Mouse (Mus musculus) lung, postnatal 0 days (tissue): ENCODE measurements around the gene Wdr6. TPM values are rescaled to one million over a fixed set of nuclear protein-coding genes. Genes with fewer than 3 reads are reported as not detected.
A peak's percentile ranks its signal among the peaks of the same experiment; 100 is the strongest.
"Not testable (repeated sequence)": the region's sequence is repeated elsewhere in the genome, so short reads cannot be mapped to it uniquely, and the experiment has no call there.

ENCODE experiments used
- ATAC-seq: fragments of 200-750 bp; cut with Nextera tagmentation; 2 replicates; pipeline ENCODE4 v1.8.0; 2017; ENCODE audit warnings: moderate library complexity
- DNase-seq: peaks from one replicate; pipeline ENCODE4 v3.0.0-alpha.2; 2016; ENCODE audit warnings: low spot score
- H3K27ac ChIP-seq: fragments of 300-500 bp; sonication (generic); 2 replicates; pipeline ENCODE4 v1.5.1; 2014; ENCODE audit warnings: antibody characterized with exemption, mild to moderate bottlenecking, low read length, mixed read lengths
- H3K27me3 ChIP-seq: fragments of 300-500 bp; sonication (generic); replicated peaks from 2 replicates; pipeline ENCODE4 v1.6.1; 2014; ENCODE audit warnings: low read length, mixed read lengths; ENCODE audit not compliant: insufficient read depth
- H3K36me3 ChIP-seq: fragments of 300-500 bp; sonication (generic); 2 replicates; pipeline ENCODE4 v1.6.1; 2014; ENCODE audit warnings: low read length, mixed read lengths; ENCODE audit not compliant: insufficient read depth
- H3K4me1 ChIP-seq: fragments of 300-500 bp; sonication (generic); 2 replicates; pipeline ENCODE4 v1.6.1; 2014; ENCODE audit warnings: antibody characterized with exemption, low read depth, low read length, mixed read lengths; ENCODE audit not compliant: insufficient read depth
- H3K4me2 ChIP-seq: fragments of 300-500 bp; sonication (generic); replicated peaks from 2 replicates; pipeline ENCODE4 v1.6.1; 2014; ENCODE audit warnings: low read depth, mild to moderate bottlenecking, low read length, moderate library complexity, mixed read lengths
- H3K4me3 ChIP-seq: fragments of 300-500 bp; sonication (generic); 2 replicates; pipeline ENCODE4 v1.5.1; 2014; ENCODE audit warnings: low read depth, low read length
- H3K9ac ChIP-seq: fragments of 300-500 bp; sonication (generic); replicated peaks from 2 replicates; pipeline ENCODE4 v1.6.1; 2014; ENCODE audit warnings: low read depth, mild to moderate bottlenecking
- H3K9me3 ChIP-seq: fragments of 300-500 bp; sonication (generic); 2 replicates; pipeline ENCODE4 v1.6.1; 2016; ENCODE audit warnings: low read length, mixed read lengths
- CTCF ChIP-seq: IDR thresholded peaks from 2 replicates; pipeline ENCODE4 v1.5.1; 2016; ENCODE audit warnings: antibody characterized with exemption, mild to moderate bottlenecking
- EP300 ChIP-seq: IDR thresholded peaks from 2 replicates; pipeline ENCODE4 v1.6.1; 2016; ENCODE audit warnings: antibody characterized with exemption, mild to moderate bottlenecking, control low read depth
- WGBS: fragments of 180-500 bp; shearing (Covaris S2); extraction: QIAGEN DNeasy Blood & Tissue Kit; methylation state at CpG from one replicate; pipeline ENCODE4 v1.1.7; 2014; 5-methylcytosine and 5-hydroxymethylcytosine counted together
- polyA plus RNA-seq: library from polyadenylated mRNA; unstranded; fragments of >200 nt; fragmentation: Nextera tagmentation; extraction: Ambion mirVana; gene quantifications from 2 replicates; pipeline ENCODE4 v1.2.1, GENCODE M21; 2015

The Wdr6 gene
- polyA plus RNA-seq: 36.6 and 39.5 TPM in 2 replicates

DNA sequence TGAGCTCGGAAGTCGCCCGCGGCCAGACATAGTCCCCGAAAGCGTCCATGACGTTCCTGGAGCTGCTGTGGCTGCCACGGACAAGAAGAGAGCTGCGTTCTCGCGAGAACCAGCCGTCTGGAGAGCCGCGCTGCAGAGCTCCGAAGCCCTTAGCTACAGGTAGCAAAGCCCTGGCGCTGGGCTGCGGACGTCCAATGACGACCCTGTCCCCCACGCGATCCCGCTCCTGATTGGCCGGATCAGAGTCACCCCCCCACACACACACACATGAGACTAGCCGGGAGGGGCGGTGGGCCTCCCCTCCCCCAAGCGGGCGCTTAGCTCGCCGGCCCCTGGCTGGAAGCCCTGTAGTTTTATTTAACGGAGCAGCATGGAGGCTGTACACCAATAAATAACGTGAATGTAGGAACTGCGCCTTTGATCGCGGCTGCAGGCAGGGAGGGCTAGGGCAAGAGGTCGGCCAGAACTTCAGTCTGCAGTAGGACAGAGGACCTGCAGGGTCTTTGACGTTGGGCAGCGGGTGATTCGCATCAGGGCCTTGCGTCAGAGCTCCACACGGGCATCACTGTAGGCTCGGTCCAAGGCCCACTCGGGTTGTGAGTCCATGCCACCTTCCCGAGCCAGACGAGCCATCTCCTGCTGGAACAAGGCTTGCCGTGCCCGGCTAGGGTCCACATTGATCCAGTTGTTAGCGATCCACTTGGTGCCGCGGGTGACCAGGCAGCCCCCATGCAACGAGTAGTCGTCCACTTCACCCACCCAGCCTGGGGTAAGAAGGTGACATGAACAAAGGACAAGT lies at the start of gene Wdr6:
TSS of gene Wdr6 (minus strand) at position 195 of the 799 bp plus-strand sequence.
- WGBS: 7% methylated on average over 49 of the region's 51 CpGs
- peak within 1 kb of the TSS; percentile 75 for H3K4me3 ChIP-seq
- H3K4me1 ChIP-seq: 0 out of 2 replicates have a peak, but pooled peaks cover 6% of the 10 kb centered on the region
- no peaks in the 10 kb centered on the region for H3K9me3 ChIP-seq
- H3K27me3 ChIP-seq: no peaks in the 10 kb centered on the region
- ATAC-seq: peak; percentile 98
- no peaks in the 10 kb centered on the region; the same call in 1 of the 2 replicates for H3K36me3 ChIP-seq
- peak within 1 kb of the TSS; percentile 95 for H3K4me2 ChIP-seq
- peak; percentile 9 for TF ChIP-seq CTCF
- TF ChIP-seq EP300: peak; percentile 55
- DNase-seq: peak; percentile 97
- peak within 1 kb of the TSS; percentile 90 for H3K27ac ChIP-seq
- peak within 1 kb of the TSS; percentile 55 for H3K9ac ChIP-seq

DNA sequence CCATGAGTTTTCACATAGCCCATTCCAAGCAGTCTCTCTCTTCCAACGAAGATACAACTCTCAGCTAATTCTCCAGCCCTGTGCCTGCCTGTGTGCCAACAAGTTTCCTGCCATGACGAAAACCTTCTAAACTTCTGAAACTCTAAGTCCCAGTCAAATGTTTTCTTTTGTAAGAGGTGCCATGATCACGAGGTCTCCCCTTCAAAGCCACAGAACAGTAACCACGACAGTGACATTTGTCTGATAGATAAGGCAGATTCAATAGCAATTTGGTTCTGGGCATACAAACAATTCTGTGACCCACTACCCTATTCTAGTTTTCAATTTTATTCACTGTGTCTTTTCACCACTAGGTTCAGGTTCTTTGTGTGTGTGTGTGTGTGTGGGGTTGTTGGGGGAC lies 49.6 kb upstream of the Wdr6 start:
- DNase-seq (no peak), ATAC-seq (no peak)
- no peaks in the 10 kb centered on the region for H3K27me3 ChIP-seq
- H3K9ac ChIP-seq: no peak overlapping the region
- H3K9me3 ChIP-seq: no peaks in the 10 kb centered on the region
- 67% methylated on average over 4 of the region's 4 CpGs for WGBS
- TF ChIP-seq EP300 (no peak), CTCF (no peak)
- H3K36me3 ChIP-seq: no peaks in the 10 kb centered on the region
- no peak overlapping the region for H3K4me2 ChIP-seq
- peaks cover 3% of the 10 kb centered on the region; the same call in 1 of the 2 replicates for H3K4me1 ChIP-seq
- H3K27ac ChIP-seq: no peak overlapping the region
- no peak overlapping the region for H3K4me3 ChIP-seq

DNA sequence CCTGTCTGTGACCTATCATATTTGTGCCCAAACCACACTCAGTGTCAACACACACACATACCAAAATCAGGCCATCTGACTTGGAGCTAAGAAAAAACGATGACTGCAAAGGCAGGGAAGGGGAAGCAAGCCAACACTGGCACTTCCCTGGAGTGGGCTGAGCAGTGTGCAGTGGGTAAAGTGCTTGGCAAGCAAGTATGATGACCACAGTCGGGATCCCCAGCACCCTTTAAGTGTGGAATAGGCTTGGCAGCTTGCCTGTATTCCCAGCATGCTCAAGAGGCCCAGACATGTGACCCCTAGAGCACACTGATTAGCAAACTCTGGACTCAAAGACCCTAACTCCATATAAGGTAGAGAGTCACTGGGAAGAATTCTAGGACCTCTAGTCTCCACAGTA lies 48.0 kb upstream of the Wdr6 start:
- ATAC-seq: peak; percentile 96
- no peak overlapping the region for H3K4me3 ChIP-seq
- no peak overlapping the region for H3K4me2 ChIP-seq
- no peak for TF ChIP-seq CTCF
- 0 out of 2 replicates have a peak, but pooled peaks have one; percentile 0 for TF ChIP-seq EP300
- H3K4me1 ChIP-seq: no peaks in the 10 kb centered on the region; the same call in 1 of the 2 replicates
- DNase-seq: peak; percentile 79
- H3K27ac ChIP-seq: no peak overlapping the region
- no peaks in the 10 kb centered on the region for H3K27me3 ChIP-seq
- no peaks in the 10 kb centered on the region for H3K9me3 ChIP-seq
- no peaks in the 10 kb centered on the region for H3K36me3 ChIP-seq
- 38% methylated on average over 2 of the region's 2 CpGs for WGBS
- no peak overlapping the region for H3K9ac ChIP-seq

DNA sequence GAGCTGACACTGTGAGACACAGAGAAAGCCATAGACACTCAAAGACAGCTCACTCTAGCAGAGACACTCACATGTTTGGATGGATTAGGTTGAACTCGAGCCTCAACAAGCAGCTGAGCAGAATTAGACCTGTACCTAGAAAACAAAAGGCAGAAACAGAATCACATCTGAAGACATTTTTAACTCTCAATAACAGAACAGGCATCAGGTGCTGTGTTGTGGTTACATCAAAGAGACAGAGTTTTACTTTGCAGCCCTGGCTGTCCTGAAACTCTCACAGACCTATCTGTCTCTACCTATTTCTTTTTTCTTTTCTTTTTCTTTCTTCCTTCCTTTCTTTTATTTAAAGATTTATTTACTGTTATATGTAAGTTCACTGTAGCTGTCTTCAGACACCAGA lies 38.8 kb upstream of the Wdr6 start:
- Histone ChIP-seq H3K4me1 (no peaks in the 10 kb centered on the region), H3K4me2 (no peak overlapping the region), H3K4me3 (no peak overlapping the region), H3K36me3 (peaks cover 26% of the 10 kb centered on the region), H3K27me3 (no peaks in the 10 kb centered on the region), H3K9me3 (no peaks in the 10 kb centered on the region), H3K9ac (no peak overlapping the region), H3K27ac (no peak overlapping the region)
- 83% methylated on average over 1 of the region's 1 CpGs for WGBS
- ATAC-seq (no peak), DNase-seq (no peak)
- TF ChIP-seq CTCF: no peak
- no peak for TF ChIP-seq EP300

DNA sequence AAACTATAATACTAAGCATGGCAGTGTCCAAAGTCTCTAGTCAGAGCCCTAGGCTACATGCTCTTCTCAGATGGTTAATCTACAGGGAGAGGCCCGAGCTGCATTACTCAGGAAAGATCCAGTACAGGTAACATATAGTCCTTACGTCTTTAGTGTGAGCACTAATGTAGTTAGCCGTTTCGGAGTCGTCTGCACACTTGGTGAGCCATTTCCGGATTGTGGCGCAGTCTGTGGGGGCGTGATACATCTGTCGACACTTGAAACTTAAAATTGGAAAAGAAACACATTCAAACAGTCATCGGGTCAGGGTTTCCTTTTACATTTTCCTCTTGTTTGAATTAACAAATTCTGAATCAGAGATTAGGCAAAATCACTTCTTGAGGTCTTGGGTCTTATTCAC lies 32.9 kb upstream of the Wdr6 start:
- Histone ChIP-seq H3K4me2 (no peak overlapping the region), H3K9me3 (no peaks in the 10 kb centered on the region), H3K4me3 (no peak overlapping the region), H3K27ac (no peak overlapping the region), H3K4me1 (no peaks in the 10 kb centered on the region), H3K27me3 (no peaks in the 10 kb centered on the region), H3K9ac (no peak overlapping the region), H3K36me3 (peaks cover 46% of the 10 kb centered on the region)
- DNase-seq (no peak), ATAC-seq (no peak)
- TF ChIP-seq CTCF: no peak
- TF ChIP-seq EP300: no peak
- 96% methylated on average over 10 of the region's 10 CpGs for WGBS

DNA sequence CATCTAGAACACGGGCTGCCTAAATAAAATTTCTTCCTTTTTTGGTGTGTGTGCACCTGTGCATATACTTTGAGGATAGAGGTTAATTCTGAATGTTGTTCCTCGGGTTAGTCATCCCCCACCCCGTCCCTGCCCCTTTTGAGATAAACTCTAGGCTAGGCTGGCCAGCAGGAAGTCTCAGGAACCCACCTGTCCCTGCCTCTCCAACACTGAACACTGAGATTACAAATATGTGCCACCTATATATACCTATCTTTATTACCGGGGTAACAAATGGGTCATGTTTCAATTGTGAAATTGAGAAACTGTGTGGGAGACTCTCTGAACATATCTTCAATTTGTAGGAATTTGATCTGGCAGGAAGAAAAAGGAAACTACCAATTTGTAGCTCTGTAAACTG lies 30.4 kb upstream of the Wdr6 start:
- Histone ChIP-seq H3K27ac (no peak overlapping the region), H3K36me3 (peaks cover 42% of the 10 kb centered on the region; the same call in 1 of the 2 replicates), H3K27me3 (no peaks in the 10 kb centered on the region), H3K9ac (no peak overlapping the region), H3K4me2 (no peak overlapping the region), H3K9me3 (no peaks in the 10 kb centered on the region), H3K4me3 (no peak overlapping the region), H3K4me1 (no peaks in the 10 kb centered on the region)
- 88% methylated on average over 4 of the region's 4 CpGs for WGBS
- no peak for ATAC-seq
- DNase-seq: no peak
- TF ChIP-seq CTCF (no peak), EP300 (no peak)

DNA sequence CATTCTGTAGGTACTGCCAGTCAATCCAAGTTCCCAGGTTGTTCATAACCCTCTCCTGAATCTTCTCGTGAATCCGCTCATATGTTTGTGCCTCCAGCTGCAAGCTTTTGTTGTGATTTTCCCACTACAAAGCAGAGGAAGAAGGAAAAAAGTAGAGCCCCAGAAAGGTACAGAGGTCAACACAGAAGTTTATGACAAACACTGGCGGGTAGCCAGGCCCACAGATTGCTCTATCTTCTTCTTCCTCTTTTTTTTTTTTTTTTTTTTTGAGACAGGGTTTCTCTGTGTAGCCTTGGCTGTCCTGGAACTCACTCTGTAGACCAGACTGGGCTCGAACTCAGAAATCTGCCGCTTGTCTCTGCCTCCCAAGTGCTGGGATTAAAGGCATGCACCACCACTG lies 29.4 kb upstream of the Wdr6 start:
- DNase-seq, H3K4me2 ChIP-seq, H3K9me3 ChIP-seq, ATAC-seq, H3K9ac ChIP-seq, H3K4me3 ChIP-seq, H3K4me1 ChIP-seq, H3K27me3 ChIP-seq, H3K27ac ChIP-seq: not testable (repeated sequence)
- H3K36me3 ChIP-seq: peaks cover 47% of the 10 kb centered on the region
- 72% methylated on average over 5 of the region's 5 CpGs for WGBS
